Mouse (Mus musculus): ENCODE results near the gene Snph. TPM values are rescaled to one million over a fixed set of nuclear protein-coding genes. Genes with fewer than 3 reads are reported as not detected.

Gene Snph
- polyA plus RNA-seq, 1 experiment, result 0.88 TPM

DNA sequence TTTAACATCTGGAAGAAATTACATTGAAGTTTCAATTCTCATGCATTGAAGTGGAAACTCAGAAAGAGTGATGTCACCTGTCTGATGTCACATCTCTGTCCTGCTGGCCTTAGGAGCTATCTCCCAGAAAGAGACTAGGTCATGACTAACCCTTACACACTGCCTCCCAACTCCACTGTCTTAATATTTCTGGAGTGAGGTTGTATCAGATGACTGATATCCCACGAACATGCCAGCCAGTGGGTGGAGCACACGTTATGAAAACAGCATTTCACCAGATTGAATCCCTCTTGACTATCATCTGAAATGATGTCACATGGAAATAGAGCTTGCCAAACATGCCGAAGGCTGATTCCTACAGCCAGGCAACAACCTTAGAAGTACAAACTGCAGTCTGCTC, 67.4 kb downstream of the Snph start:
- peaks cover 32% of the 10 kb centered on the region for H3K36me3 ChIP-seq (ENCODE audit: control insufficient read depth, insufficient read depth, low read length, poor library complexity, severe bottlenecking)

DNA sequence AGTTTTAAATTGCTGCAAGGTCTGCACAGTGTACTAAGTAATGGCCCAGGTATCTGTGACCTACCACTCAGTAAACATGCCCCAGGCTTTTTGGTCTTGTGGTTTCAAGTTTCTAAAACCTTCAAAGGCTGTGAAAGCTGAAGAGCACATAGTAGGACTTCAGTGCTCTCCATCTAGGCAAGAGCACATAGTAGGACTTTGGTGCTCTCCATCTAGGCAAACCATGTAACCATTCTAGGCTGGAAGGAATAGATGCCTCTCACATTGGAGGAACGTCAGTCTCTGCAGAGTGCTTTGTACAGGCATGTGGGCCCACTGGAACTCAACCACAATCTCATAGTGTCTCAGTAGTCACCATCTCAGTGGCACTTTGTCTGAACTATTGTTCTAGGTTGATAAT, 68.4 kb downstream of the Snph start:
- Histone ChIP-seq H3K4me1 (ENCODE audit: control insufficient read depth, insufficient read depth, low read length) (no peaks in the 10 kb centered on the region), H3K9me3 (replicated peaks; ENCODE audit: control insufficient read depth, insufficient read depth, low read length, poor library complexity, severe bottlenecking) (no peaks in the 10 kb centered on the region), H3K27ac (ENCODE audit: insufficient read depth, low read length) (no peak overlapping the region), H3K9ac (ENCODE audit: low read depth, poor library complexity, severe bottlenecking) (no peak overlapping the region), H3K27me3 (ENCODE audit: control insufficient read depth, insufficient read depth, low read length, poor library complexity, severe bottlenecking) (no peaks in the 10 kb centered on the region), H3K36me3 (ENCODE audit: control insufficient read depth, insufficient read depth, low read length, poor library complexity, severe bottlenecking) (peaks cover 40% of the 10 kb centered on the region), H3K4me3 (ENCODE audit: low read depth, low read length) (no peak overlapping the region)
- TF ChIP-seq EP300 (IDR thresholded peaks at IDR 0.05; ENCODE audit: insufficient read depth, low read depth, low read length), result no peak
- TF ChIP-seq CTCF (IDR thresholded peaks at IDR 0.05; ENCODE audit: low read depth, low read length), result no peak
- TF ChIP-seq POLR2A (IDR thresholded peaks at IDR 0.05; ENCODE audit: insufficient read depth, low read length), result no peak

More for the DNA sequence above, 67.4 kb downstream of the Snph start:
- Histone ChIP-seq H3K4me1 (ENCODE audit: control insufficient read depth, insufficient read depth, low read length) (no peaks in the 10 kb centered on the region), H3K27me3 (ENCODE audit: control insufficient read depth, insufficient read depth, low read length, poor library complexity, severe bottlenecking) (no peaks in the 10 kb centered on the region), H3K9ac (ENCODE audit: low read depth, poor library complexity, severe bottlenecking) (no peak overlapping the region), H3K27ac (ENCODE audit: insufficient read depth, low read length) (no peak overlapping the region), H3K9me3 (replicated peaks; ENCODE audit: control insufficient read depth, insufficient read depth, low read length, poor library complexity, severe bottlenecking) (no peaks in the 10 kb centered on the region), H3K4me3 (ENCODE audit: low read depth, low read length) (no peak overlapping the region)
- TF ChIP-seq EP300 (IDR thresholded peaks at IDR 0.05; ENCODE audit: insufficient read depth, low read depth, low read length) (no peak), CTCF (IDR thresholded peaks at IDR 0.05; ENCODE audit: low read depth, low read length) (no peak), POLR2A (IDR thresholded peaks at IDR 0.05; ENCODE audit: insufficient read depth, low read length) (no peak)

DNA sequence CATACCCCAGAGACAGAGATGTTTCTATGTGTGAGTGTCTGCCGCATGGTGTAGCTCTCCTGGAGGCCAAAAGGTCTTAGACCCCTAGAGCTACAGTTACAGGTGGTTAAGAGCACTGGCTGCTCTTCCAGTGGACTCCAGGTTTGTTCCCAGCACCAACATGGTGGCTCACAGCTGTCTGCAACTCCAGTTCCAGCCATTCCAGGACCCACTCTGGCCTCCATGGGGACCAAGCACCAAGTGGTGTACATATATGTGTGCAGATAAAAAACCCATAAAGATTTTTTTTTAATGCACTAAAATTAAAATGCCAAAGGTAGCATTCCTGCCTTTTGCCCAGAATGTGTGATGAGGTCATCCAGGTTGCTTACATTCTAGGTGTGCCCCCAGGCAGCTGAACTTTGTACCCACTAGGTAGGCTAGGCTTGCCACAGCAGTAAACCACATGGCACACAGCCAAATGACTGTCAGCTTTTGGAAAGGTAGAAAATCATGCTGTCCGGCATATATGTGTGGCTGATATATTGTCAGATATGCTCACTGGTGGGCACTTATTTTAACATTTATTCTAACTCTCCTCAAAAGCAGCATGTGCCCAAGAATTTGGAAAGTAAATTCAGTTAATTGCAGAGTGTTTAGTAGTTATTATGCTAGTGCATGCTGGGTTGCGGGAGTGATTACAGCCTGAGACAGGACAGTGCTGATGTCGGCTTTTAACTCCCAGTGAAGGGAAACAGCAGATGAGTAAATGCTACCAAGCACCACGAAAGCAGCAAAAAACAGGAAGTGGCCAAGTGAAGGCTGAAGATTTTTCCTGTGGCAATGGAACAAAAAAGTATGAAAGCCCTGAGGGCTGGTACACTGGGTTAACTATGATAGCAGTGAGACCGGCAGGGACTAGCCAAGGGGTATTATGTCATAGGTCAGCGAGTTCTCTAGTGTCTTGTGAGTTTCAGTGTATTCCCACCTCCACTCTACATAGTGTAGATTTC, 69.2 kb downstream of the Snph start:
- Histone ChIP-seq H3K4me1 (ENCODE audit: control insufficient read depth, insufficient read depth, low read length) (no peaks in the 10 kb centered on the region), H3K9me3 (replicated peaks; ENCODE audit: control insufficient read depth, insufficient read depth, low read length, poor library complexity, severe bottlenecking) (no peaks in the 10 kb centered on the region), H3K9ac (ENCODE audit: low read depth, poor library complexity, severe bottlenecking) (no peak overlapping the region), H3K36me3 (ENCODE audit: control insufficient read depth, insufficient read depth, low read length, poor library complexity, severe bottlenecking) (peaks cover 47% of the 10 kb centered on the region), H3K27ac (ENCODE audit: insufficient read depth, low read length) (no peak overlapping the region), H3K4me3 (ENCODE audit: low read depth, low read length) (no peak overlapping the region), H3K27me3 (ENCODE audit: control insufficient read depth, insufficient read depth, low read length, poor library complexity, severe bottlenecking) (no peaks in the 10 kb centered on the region)
- TF ChIP-seq CTCF (IDR thresholded peaks at IDR 0.05; ENCODE audit: low read depth, low read length) (no peak), EP300 (IDR thresholded peaks at IDR 0.05; ENCODE audit: insufficient read depth, low read depth, low read length) (no peak), POLR2A (IDR thresholded peaks at IDR 0.05; ENCODE audit: insufficient read depth, low read length) (no peak)

DNA sequence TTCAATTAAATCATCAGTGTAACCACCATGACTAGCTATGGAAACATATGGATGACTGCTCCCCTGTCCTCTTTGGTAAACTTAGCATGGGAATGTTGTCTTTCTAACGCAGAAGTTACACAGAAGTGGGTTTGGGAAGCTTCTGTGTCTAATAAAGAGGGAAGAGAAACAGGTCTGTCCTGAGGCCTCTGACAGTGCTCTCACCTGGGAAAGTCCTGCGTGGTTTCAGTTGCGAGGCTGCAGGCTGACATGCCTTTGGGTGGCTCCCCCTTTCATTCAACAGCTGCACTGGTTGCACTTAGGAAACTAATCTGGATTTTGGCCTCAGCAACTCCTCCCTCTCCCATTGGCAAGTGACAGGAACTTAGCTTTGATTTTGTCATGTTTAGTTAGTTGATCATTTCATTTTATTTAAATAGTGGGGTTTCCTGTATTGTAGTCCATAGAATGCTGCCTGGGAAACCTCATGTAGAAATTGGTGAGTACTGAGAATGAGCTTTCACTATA, 82.7 kb downstream of the Snph start:
- no peaks in the 10 kb centered on the region for H3K4me1 ChIP-seq (ENCODE audit: control insufficient read depth, insufficient read depth, low read length)
- H3K27ac ChIP-seq (ENCODE audit: insufficient read depth, low read length), result no peak overlapping the region
- H3K4me3 ChIP-seq (ENCODE audit: low read depth, low read length), result no peak overlapping the region
- no peak overlapping the region for H3K9ac ChIP-seq (ENCODE audit: low read depth, poor library complexity, severe bottlenecking)
- TF ChIP-seq CTCF (IDR thresholded peaks at IDR 0.05; ENCODE audit: low read depth, low read length) (no peak), EP300 (IDR thresholded peaks at IDR 0.05; ENCODE audit: insufficient read depth, low read depth, low read length) (no peak), POLR2A (IDR thresholded peaks at IDR 0.05; ENCODE audit: insufficient read depth, low read length) (no peak)
- no peaks in the 10 kb centered on the region for H3K27me3 ChIP-seq (ENCODE audit: control insufficient read depth, insufficient read depth, low read length, poor library complexity, severe bottlenecking)
- H3K36me3 ChIP-seq (ENCODE audit: control insufficient read depth, insufficient read depth, low read length, poor library complexity, severe bottlenecking), result peaks cover 56% of the 10 kb centered on the region
- H3K9me3 ChIP-seq (replicated peaks; ENCODE audit: control insufficient read depth, insufficient read depth, low read length, poor library complexity, severe bottlenecking), result no peaks in the 10 kb centered on the region

DNA sequence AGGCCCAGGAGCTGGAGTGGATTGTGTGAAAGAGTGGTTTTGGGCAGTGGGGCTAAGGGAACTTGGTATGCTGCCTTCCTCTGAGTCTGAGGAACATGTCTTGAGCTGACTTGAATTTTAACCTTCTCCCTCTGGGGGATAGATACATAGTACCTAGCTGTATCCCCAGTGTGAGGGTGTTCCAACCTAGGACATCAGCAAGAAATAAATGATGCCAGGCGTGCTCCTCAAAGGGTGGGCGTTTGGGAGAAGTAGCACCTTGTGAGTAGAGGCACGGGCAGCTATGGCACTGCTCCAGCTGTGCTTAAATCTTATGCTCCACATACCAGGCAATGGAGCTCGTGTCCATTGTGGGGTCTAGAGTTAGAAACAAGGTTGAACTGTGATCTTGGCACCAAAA, 85.8 kb downstream of the Snph start:
- peaks cover 50% of the 10 kb centered on the region for H3K36me3 ChIP-seq (ENCODE audit: control insufficient read depth, insufficient read depth, low read length, poor library complexity, severe bottlenecking)
- no peaks in the 10 kb centered on the region for H3K4me1 ChIP-seq (ENCODE audit: control insufficient read depth, insufficient read depth, low read length)
- TF ChIP-seq POLR2A (IDR thresholded peaks at IDR 0.05; ENCODE audit: insufficient read depth, low read length) (no peak), EP300 (IDR thresholded peaks at IDR 0.05; ENCODE audit: insufficient read depth, low read depth, low read length) (no peak), CTCF (IDR thresholded peaks at IDR 0.05; ENCODE audit: low read depth, low read length) (no peak)
- H3K4me3 ChIP-seq (ENCODE audit: low read depth, low read length), result no peak overlapping the region
- no peak overlapping the region for H3K27ac ChIP-seq (ENCODE audit: insufficient read depth, low read length)
- H3K9ac ChIP-seq (ENCODE audit: low read depth, poor library complexity, severe bottlenecking), result no peak overlapping the region
- H3K9me3 ChIP-seq (replicated peaks; ENCODE audit: control insufficient read depth, insufficient read depth, low read length, poor library complexity, severe bottlenecking), result no peaks in the 10 kb centered on the region
- H3K27me3 ChIP-seq (ENCODE audit: control insufficient read depth, insufficient read depth, low read length, poor library complexity, severe bottlenecking), result no peaks in the 10 kb centered on the region

DNA sequence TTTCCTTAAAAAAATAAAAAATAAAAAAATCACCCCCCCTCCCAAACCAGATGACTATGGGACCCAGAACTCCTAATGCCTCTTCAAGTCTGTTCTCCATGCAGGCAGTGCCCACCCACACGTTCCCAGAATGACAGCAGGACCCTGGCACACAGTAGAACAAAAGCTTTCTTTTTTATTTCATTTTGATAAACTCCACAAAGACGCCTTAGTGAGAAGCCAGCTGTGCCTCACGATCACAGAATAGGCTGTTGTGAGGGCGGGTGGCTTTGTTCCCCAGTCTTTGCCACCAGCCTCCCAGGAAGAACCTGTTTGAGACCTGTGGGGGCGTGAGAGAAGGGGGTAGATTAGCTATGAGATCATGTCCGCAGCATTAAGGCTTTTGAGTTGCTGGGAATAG, 87.7 kb downstream of the Snph start:
- TF ChIP-seq CTCF (IDR thresholded peaks at IDR 0.05; ENCODE audit: low read depth, low read length) (no peak), EP300 (IDR thresholded peaks at IDR 0.05; ENCODE audit: insufficient read depth, low read depth, low read length) (no peak), POLR2A (IDR thresholded peaks at IDR 0.05; ENCODE audit: insufficient read depth, low read length) (no peak)
- Histone ChIP-seq H3K9ac (ENCODE audit: low read depth, poor library complexity, severe bottlenecking) (no peak overlapping the region), H3K9me3 (replicated peaks; ENCODE audit: control insufficient read depth, insufficient read depth, low read length, poor library complexity, severe bottlenecking) (no peaks in the 10 kb centered on the region), H3K36me3 (ENCODE audit: control insufficient read depth, insufficient read depth, low read length, poor library complexity, severe bottlenecking) (peaks cover 39% of the 10 kb centered on the region), H3K27ac (ENCODE audit: insufficient read depth, low read length) (no peak overlapping the region), H3K27me3 (ENCODE audit: control insufficient read depth, insufficient read depth, low read length, poor library complexity, severe bottlenecking) (no peaks in the 10 kb centered on the region), H3K4me1 (ENCODE audit: control insufficient read depth, insufficient read depth, low read length) (no peaks in the 10 kb centered on the region), H3K4me3 (ENCODE audit: low read depth, low read length) (no peak overlapping the region)
